ENCODE assay signal across 10 mouse cellular contexts in the genomic region with DNA sequence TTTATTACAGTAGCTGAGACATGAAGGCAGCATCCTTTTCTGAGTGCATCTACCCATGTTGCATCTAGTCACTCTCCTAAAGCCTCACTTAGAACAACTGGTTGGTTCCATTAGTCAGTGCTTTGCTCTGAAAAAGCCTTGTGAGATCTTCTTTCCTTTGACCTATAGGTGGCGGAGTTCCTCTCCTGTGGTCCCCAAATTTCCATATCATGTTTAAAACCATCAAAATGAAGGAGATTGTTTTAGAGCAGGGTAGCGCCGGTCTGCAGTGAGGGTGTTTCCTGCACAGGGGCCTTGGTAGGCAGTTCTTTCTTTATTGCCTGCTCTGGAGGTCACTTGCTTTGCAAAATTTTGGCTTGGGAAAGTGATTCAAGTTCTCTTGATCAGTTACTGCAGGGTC. TPM values are rescaled to one million over a fixed set of nuclear protein-coding genes. Genes with fewer than 3 reads are reported as not detected.
DNase-seq lines count a peak whose midpoint lies in the region; ATAC-seq and TF ChIP-seq lines count a peak whose summit lies in the region.
"Had no signal": no experiment of that assay in that cellular context is flagged by ENCODE, and none has a peak within 500 bp of the region (broad histone marks: within the 10 kb centered on the region; RNA-seq: fewer than 3 reads in every experiment).

No protein-coding gene starts in this region.

- WGBS in cerebellum, adult 2 months = 37% methylated on average over 3 of the region's 3 CpGs

- H3K4me1 ChIP-seq in cerebellum, adult 2 months (ENCODE audit: control insufficient read depth, insufficient read depth, low read length) = no peaks in the 10 kb centered on the region
- peaks cover 44% of the 10 kb centered on the region for H3K4me1 ChIP-seq in G1E (ENCODE audit: insufficient read depth, low read depth, low read length)

- H3K27me3 ChIP-seq in cerebellum, adult 2 months (ENCODE audit: control insufficient read depth, insufficient read depth, low read length) = no peaks in the 10 kb centered on the region
- H3K27me3 ChIP-seq in G1E (ENCODE audit: insufficient read depth, low read length) = no peaks in the 10 kb centered on the region
- H3K27me3 ChIP-seq: limb, embryonic 15.5 days had no signal

- peak; percentile 23; the same call in 1 of the 2 replicates for TF ChIP-seq CTCF in cerebellum, adult 2 months (IDR thresholded peaks at IDR 0.05; ENCODE audit: borderline replicate concordance, insufficient read depth, low read depth, low read length)
- 0 out of 2 replicates have a peak, but pooled peaks have one; percentile 19 for TF ChIP-seq CTCF in G1E (IDR thresholded peaks at IDR 0.05; ENCODE audit: low read depth, low read length)

- no peak for ATAC-seq in G1E (ENCODE audit: extremely low read depth, insufficient number of reproducible peaks, low FRiP score, poor library complexity, severe bottlenecking)
- ATAC-seq in inflammation-experienced regulatory T-cells, adult 6 months = peak; percentile 76

- TF ChIP-seq POLR2A in cerebellum, adult 2 months (IDR thresholded peaks at IDR 0.05; ENCODE audit: borderline replicate concordance, insufficient read depth, low read length) = no peak

- H3K36me3 ChIP-seq in G1E (replicated peaks) = peaks cover 29% of the 10 kb centered on the region

- H3K27ac ChIP-seq in cerebellum, adult 2 months (ENCODE audit: insufficient read depth, low read length) = no peak overlapping the region
- H3K27ac ChIP-seq: limb, embryonic 15.5 days had no signal

- no peak for DNase-seq in cerebellum, adult 2 months
- no peak for DNase-seq in cerebellum, adult 8-10 months
- peak; percentile 16 for DNase-seq in kidney, postnatal 4 days
- DNase-seq in kidney, postnatal 25 days = no peak
- DNase-seq in G1E (ENCODE audit: low spot score) = no peak
- DNase-seq in layer of hippocampus, adult 9-10 months (ENCODE audit: low spot score) = no peak
- DNase-seq in layer of hippocampus, adult 11-12 months (ENCODE audit: low spot score) = no peak
- DNase-seq: cerebellum, adult 9-11 months had no signal

- H3K4me3 ChIP-seq in cerebellum, adult 2 months (replicated peaks; ENCODE audit: insufficient read depth, low read depth, low read length) = no peak overlapping the region
- no peak overlapping the region for H3K4me3 ChIP-seq in G1E (ENCODE audit: low read depth, low read length)
- H3K4me3 ChIP-seq: limb, embryonic 15.5 days had no signal

- no peaks in the 10 kb centered on the region for H3K9me3 ChIP-seq in G1E (replicated peaks)
- H3K9me3 ChIP-seq: limb, embryonic 15.5 days had no signal

RNA-seq across cellular contexts. Expression of a gene that starts 11.8 kb away (rescaled TPM):
- polyA plus RNA-seq in cerebellum, adult 2 months (2012; rRNA removed) = 7.7 and 8.1 TPM in 2 replicates
- total RNA-seq in G1E (2014; fragmentation: Nextera tagmentation) (18.2 and 26.3 TPM in 2 replicates), G1E (2017) (14.8 and 15.7 TPM in 2 replicates)
- 6.3 TPM in 2 replicates for polyA plus RNA-seq in G1E (2012)
- polyA plus RNA-seq in inflammation-experienced regulatory T-cells, adult 6 months (2017; shearing (Covaris generic)) = 1 to 10 TPM in 2 of 3 experiments, not detected in 1; 1.1 to 1.5 TPM

RNA-seq across cellular contexts. Expression of a gene that starts 12.0 kb away (rescaled TPM):
- polyA plus RNA-seq in cerebellum, adult 2 months (2012; rRNA removed) = 1.4 and 1.9 TPM in 2 replicates
- total RNA-seq in G1E (2014; fragmentation: Nextera tagmentation) = 26.5 and 27.3 TPM in 2 replicates
- total RNA-seq in G1E (2017) = 25.3 and 31.6 TPM in 2 replicates
- polyA plus RNA-seq in G1E (2012) = 0.51 and 0.52 TPM in 2 replicates
- 1 to 10 TPM; 4.4 to 7.7 (median 7.7) TPM for polyA plus RNA-seq in inflammation-experienced regulatory T-cells, adult 6 months (2017; shearing (Covaris generic))

RNA-seq across cellular contexts. Expression of a gene that starts 23.8 kb away (rescaled TPM):
- polyA plus RNA-seq in cerebellum, adult 2 months (2012; rRNA removed) = 1.8 and 2.3 TPM in 2 replicates
- 6.6 and 6.8 TPM in 2 replicates for total RNA-seq in G1E (2014; fragmentation: Nextera tagmentation)
- 3.9 and 4.9 TPM in 2 replicates for total RNA-seq in G1E (2017)
- polyA plus RNA-seq in G1E (2012) = 0.37 and 0.95 TPM in 2 replicates
- 1 to 10 TPM; 1.5 to 2.6 (median 1.9) TPM for polyA plus RNA-seq in inflammation-experienced regulatory T-cells, adult 6 months (2017; shearing (Covaris generic))

Comparison
In these comparisons a context has a peak if more than half of its experiments do, and no peak if none do; other contexts are left out.
1. DNase-seq: peak in kidney, postnatal 4 days (2 of 2); none in cerebellum, adult 2 months (0 of 2), cerebellum, adult 8-10 months (single experiment), kidney, postnatal 25 days (0 of 2), G1E (single experiment), layer of hippocampus, adult 9-10 months (single experiment) and layer of hippocampus, adult 11-12 months (single experiment).